Mouse (Mus musculus) liver, embryonic 14.5 days (tissue): ENCODE measurements around the gene Dtnbp1.

Experiments
- CTCF ChIP-seq: IDR thresholded peaks from 2 replicates; pipeline ENCODE4 v1.5.1; 2016; ENCODE audit warnings: antibody characterized with exemption, low read depth, control low read depth
- EP300 ChIP-seq: IDR thresholded peaks from 2 replicates; pipeline ENCODE4 v1.6.1; 2016; ENCODE audit warnings: antibody characterized with exemption, low read depth

DNA sequence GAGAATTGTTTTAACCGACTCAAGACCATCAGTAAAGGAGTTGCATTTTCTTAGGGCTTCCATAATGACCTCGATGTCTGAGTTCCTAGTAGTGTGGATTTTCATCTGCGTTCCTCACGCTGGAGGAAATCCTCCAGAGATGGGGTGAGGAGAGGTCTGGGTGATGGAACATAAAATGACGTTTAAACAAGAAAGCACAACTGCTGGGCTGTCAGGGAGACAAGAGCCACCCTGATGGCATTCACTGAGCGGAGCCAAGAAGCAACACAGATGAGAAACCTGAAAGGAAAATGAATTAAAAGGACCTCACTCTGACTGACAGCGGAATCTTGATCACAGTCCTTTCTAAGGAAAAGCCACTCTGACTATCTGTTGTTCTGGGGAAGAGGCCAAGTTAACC is 68.4 kb downstream of the Dtnbp1 start:
- TF ChIP-seq CTCF (no peak), EP300 (no peak)
